Mouse (Mus musculus) telencephalon, adult 2 months (tissue): ENCODE measurements around the gene Cacna1c.

ENCODE experiments used
- DNase-seq: peaks from one replicate; pipeline ENCODE4 v3.0.0-alpha.2; 2011; ENCODE audit warnings: low read depth, low spot score

The Cacna1c gene

DNA sequence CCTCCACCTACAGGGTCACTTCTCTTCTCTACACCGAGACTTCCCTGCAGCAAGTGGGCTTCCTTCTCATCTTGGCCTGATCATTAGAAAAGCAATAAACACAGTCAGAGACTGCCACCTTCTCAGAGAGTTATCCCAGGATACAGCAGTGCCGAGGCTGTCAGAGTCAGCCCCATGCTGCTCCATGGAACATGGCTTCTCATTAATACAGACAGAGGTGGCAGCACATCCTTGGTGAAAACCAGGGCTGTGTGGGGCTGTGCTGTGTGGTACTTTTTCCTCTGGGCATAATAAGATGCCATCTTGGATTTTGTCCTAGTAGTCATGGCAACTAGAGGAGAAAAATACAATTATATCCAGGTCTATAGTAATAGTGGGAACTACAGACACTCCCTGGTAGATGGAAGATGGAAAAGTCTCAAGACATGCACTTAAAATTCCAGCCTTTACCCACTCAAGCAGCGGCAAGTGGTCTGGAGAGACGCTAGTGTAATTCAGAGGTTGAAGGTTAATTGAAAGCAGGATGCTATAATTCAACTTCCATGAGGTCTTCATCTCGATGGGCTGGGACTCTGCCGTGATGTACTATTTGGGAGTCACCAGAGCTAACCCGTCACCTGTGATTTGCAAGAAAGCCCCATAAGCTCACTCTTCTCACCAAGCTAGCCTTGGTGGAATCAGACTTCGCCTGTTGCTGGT, 264.1 kb downstream of the Cacna1c start:
- no peak for DNase-seq

GRCm38 (mm10) chr6:118926669-118927068, 269.5 kb downstream of the Cacna1c start:
- no peak for DNase-seq

- DNase-seq: no peak
These were observed 271.8 kb downstream of the Cacna1c start for GRCm38 (mm10) chr6:118924426-118924825.

GRCm38 (mm10) chr6:118923926-118924325, 272.3 kb downstream of the Cacna1c start:
- DNase-seq: no peak

GRCm38 (mm10) chr6:118923212-118923577, 273.0 kb downstream of the Cacna1c start:
- DNase-seq: no peak

GRCm38 (mm10) chr6:118922328-118923211, 273.6 kb downstream of the Cacna1c start:
- DNase-seq: no peak

DNA sequence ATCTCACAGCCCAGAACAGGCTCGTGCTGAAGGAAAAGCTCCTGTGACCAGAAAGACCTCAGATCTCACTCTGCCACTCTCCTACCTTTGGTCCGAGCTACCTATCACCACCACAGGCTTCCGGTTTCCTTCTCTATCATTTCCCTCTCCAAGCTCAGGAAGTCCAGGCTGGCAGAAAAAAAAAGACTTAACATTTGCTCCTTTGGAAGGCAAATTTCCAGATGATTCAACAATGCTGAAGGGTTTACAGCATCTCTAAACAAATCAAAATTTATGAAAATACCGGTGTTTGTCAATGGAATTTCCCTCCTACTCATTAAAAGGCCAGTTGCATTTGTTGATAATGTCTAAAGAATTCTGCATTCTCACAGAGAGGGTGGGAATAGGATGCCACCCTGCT, 288.0 kb downstream of the Cacna1c start:
- DNase-seq: no peak

- no peak for DNase-seq
These were observed 288.5 kb downstream of the Cacna1c start for GRCm38 (mm10) chr6:118907704-118908103.

DNA sequence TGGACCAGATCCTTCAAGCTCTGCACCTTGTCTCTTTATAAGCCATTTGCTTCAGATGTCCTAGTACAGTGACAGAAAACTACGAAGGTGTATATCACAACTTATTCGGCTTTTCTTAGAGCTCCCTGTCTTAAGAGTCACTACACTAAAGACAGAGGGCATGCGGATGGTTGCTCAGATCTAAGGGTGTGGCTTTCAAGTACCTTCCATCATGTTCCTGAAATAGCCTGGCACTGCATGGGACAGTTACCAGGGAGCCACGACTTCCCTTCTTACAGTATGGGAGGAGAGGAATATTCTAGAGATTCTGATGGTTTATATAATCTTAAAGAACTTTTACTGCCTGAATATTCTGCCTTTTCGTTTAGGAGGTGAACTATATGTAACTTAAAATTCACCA, 289.3 kb downstream of the Cacna1c start:
- no peak for DNase-seq

GRCm38 (mm10) chr6:118899688-118900087, 296.5 kb downstream of the Cacna1c start:
- no peak for DNase-seq

GRCm38 (mm10) chr6:118897101-118897500, 299.1 kb downstream of the Cacna1c start:
- DNase-seq: no peak

GRCm38 (mm10) chr6:118894043-118894442, 302.2 kb downstream of the Cacna1c start:
- DNase-seq: no peak

GRCm38 (mm10) chr6:118889441-118889840, 306.8 kb downstream of the Cacna1c start:
- DNase-seq: no peak

DNA sequence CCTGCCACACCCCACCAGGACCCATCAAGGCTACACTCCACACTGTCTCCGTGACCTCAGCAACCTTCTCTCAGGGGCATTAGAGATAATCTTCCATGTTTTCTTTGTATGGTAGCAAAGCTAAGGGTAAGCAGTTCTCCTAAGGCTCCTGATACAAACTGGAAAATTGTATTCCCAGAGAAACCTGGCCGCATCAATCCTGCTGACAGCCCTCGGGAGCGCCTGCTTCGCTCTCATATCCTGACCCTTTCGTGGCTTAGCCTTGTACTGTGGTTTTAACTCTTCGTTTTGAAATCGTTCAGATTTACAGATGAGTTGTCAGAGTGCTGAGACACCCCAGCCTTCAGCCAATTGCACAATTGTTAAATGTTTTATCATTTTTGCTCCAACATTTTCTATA, 309.2 kb downstream of the Cacna1c start:
- DNase-seq: no peak

- DNase-seq: peak; percentile 69
These were observed 311.3 kb downstream of the Cacna1c start for GRCm38 (mm10) chr6:118884961-118885360.

- DNase-seq: peak; percentile 35
These were observed 312.1 kb downstream of the Cacna1c start for GRCm38 (mm10) chr6:118884073-118884551.

- DNase-seq: no peak
These were observed 320.0 kb downstream of the Cacna1c start for GRCm38 (mm10) chr6:118876204-118876603.

- no peak for DNase-seq
These were observed 325.9 kb downstream of the Cacna1c start for GRCm38 (mm10) chr6:118870241-118870841.

- DNase-seq: no peak
These were observed 328.8 kb downstream of the Cacna1c start for GRCm38 (mm10) chr6:118867384-118867783.

- DNase-seq: no peak
These were observed 329.3 kb downstream of the Cacna1c start for GRCm38 (mm10) chr6:118866889-118867288.

- DNase-seq: no peak
These were observed 330.3 kb downstream of the Cacna1c start for GRCm38 (mm10) chr6:118865777-118866380.
